Mouse (Mus musculus): ENCODE measurements at regions not wholly inside any gene's neighbourhood (a gene's known extent, or its start where the extent isn't known, plus 50 kb on each side); places are given as distances from the start of the nearest gene placed in this dataset.

GRCm38 (mm10) chr1:146360124-146360523 lies 134.4 kb upstream of the Brinp3 start:
- Histone ChIP-seq H3K9me3 (ENCODE audit: control insufficient read depth, insufficient read depth, low read depth, low read length) (no peaks in the 10 kb centered on the region), H3K9ac (ENCODE audit: insufficient read depth, low read depth, low read length, poor library complexity, severe bottlenecking) (no peak overlapping the region), H3K36me3 (ENCODE audit: control insufficient read depth, insufficient read depth, low read length, poor library complexity, severe bottlenecking) (no peaks in the 10 kb centered on the region), H3K4me3 (ENCODE audit: insufficient read depth in 1 of 2, low read depth in 1 of 2, low read length in 2 of 2, poor library complexity in 1 of 2, severe bottlenecking in 1 of 2) (no peak overlapping the region), H3K27ac (ENCODE audit: insufficient read depth, low read depth, low read length, poor library complexity, severe bottlenecking) (no peak overlapping the region), H3K4me1 (ENCODE audit: control insufficient read depth in 2 of 2, insufficient read depth in 2 of 2, low read length in 2 of 2, poor library complexity in 1 of 2) (no peaks in the 10 kb centered on the region)
- in situ Hi-C loops (cut with MboI; ENCODE audit: low sequenced_read_pairs in 2 of 2, unreplicated experiment in 2 of 2): no loop called here
- no peak for DNase-seq (ENCODE audit: low read depth, low spot score)
- TF ChIP-seq CHD2 (IDR thresholded peaks at IDR 0.05; ENCODE audit: low read depth, low read length): no peak
- peak; percentile 89 for TF ChIP-seq MAFK (IDR thresholded peaks at IDR 0.05; ENCODE audit: insufficient read depth, low read depth, low read length)

GRCm38 (mm10) chr1:146363777-146364176 lies 130.8 kb upstream of the Brinp3 start:
- no peaks in the 10 kb centered on the region for H3K36me3 ChIP-seq (ENCODE audit: control insufficient read depth, insufficient read depth, low read length, poor library complexity, severe bottlenecking)
- TF ChIP-seq MAFK (IDR thresholded peaks at IDR 0.05; ENCODE audit: insufficient read depth, low read depth, low read length) (no peak), HCFC1 (IDR thresholded peaks at IDR 0.05; ENCODE audit: borderline replicate concordance, insufficient read depth, low read length) (no peak), ZC3H11A (IDR thresholded peaks at IDR 0.05; ENCODE audit: borderline replicate concordance, low read depth, low read length) (no peak), ZNF384 (IDR thresholded peaks at IDR 0.05; ENCODE audit: low read depth, low read length) (no peak), CHD2 (IDR thresholded peaks at IDR 0.05; ENCODE audit: low read depth, low read length) (no peak)
- in situ Hi-C loops (cut with MboI; ENCODE audit: low sequenced_read_pairs in 2 of 2, unreplicated experiment in 2 of 2): no loop called here
- no peak overlapping the region for H3K4me3 ChIP-seq (ENCODE audit: insufficient read depth in 1 of 2, low read depth in 1 of 2, low read length in 2 of 2, poor library complexity in 1 of 2, severe bottlenecking in 1 of 2)
- no peaks in the 10 kb centered on the region for H3K4me1 ChIP-seq (ENCODE audit: control insufficient read depth in 2 of 2, insufficient read depth in 2 of 2, low read length in 2 of 2, poor library complexity in 1 of 2)
- no peak for DNase-seq (ENCODE audit: low read depth, low spot score)
- no peak overlapping the region for H3K27ac ChIP-seq (ENCODE audit: insufficient read depth, low read depth, low read length, poor library complexity, severe bottlenecking)
- no peaks in the 10 kb centered on the region for H3K9me3 ChIP-seq (ENCODE audit: control insufficient read depth, insufficient read depth, low read depth, low read length)
- H3K9ac ChIP-seq (ENCODE audit: insufficient read depth, low read depth, low read length, poor library complexity, severe bottlenecking): no peak overlapping the region

Data from ES-E14 (cell line).